Mouse (Mus musculus): Measurements from ENCODE around the gene Aig1. TPM values are rescaled to one million over a fixed set of nuclear protein-coding genes. Genes with fewer than 3 reads are reported as not detected.

The Aig1 gene
- 10.7 and 18.2 TPM in 2 replicates for polyA plus RNA-seq (2012; ENCODE audit: low replicate concordance)

GRCm38 (mm10) chr10:13868371-13869321 is at the start of gene Aig1:
Gene Aig1, minus strand, starts transcription at chr10:13868980.

Other genes with a start within 250 kb of the Aig1 start
- 6.5 and 11.7 TPM in 2 replicates for gene Hivep2, start 97.1 kb upstream of the Aig1 start, polyA plus RNA-seq (2012; ENCODE audit: low replicate concordance)

All from hematopoietic multipotent progenitor cell, adult 10-12 weeks (in vitro differentiated cells).